Mouse (Mus musculus) liver, embryonic 14.5 days (tissue): ENCODE results near the gene Nfil3.

Source experiments
- CTCF ChIP-seq: IDR thresholded peaks from 2 replicates; pipeline ENCODE4 v1.5.1; 2016; ENCODE audit warnings: antibody characterized with exemption, low read depth, control low read depth
- EP300 ChIP-seq: IDR thresholded peaks from 2 replicates; pipeline ENCODE4 v1.6.1; 2016; ENCODE audit warnings: antibody characterized with exemption, low read depth

DNA sequence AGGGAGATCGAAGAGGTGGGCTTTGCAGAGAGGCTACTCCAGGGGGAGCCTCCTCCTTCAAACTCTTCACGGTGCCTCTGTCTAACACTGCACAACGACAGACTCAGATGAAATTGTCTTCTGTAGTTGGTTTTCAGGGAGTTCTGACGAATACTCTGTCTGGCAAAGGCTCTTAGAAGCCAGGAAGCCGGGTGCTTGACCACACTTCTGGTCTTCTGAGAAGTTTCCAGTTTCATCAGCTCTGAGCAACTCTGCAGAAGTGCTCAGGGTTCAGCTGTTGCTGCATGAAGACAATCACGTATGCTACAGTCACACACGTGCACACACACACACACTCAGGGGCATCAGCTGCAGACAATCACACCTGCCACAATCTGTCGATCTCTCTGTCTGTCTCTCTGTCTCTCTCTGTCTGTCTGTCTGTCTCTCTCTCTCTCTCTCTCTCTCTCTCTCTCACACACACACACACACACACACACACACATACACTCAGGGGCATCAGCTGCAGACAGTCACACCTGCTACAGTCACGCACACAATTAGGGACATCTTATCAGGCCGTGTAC lies 5.4 kb upstream of the Nfil3 start:
- TF ChIP-seq CTCF (no peak), EP300 (no peak)
